Mouse (Mus musculus) regulatory T cell (primary cell): ENCODE measurements around the gene Txlnb.
"Not testable (repeated sequence)": the region's sequence is repeated elsewhere in the genome, so short reads cannot be mapped to it uniquely, and the experiment has no call there.

Source experiments
- in situ Hi-C: fragments of 300-600 bp; cut with MboI, MseI; formaldehyde crosslinking; loops from one replicate; pipeline ENCODE4 v1.15.1; 2025; ENCODE audit warnings: high pct_unique_total_duplicates

The Txlnb gene

DNA sequence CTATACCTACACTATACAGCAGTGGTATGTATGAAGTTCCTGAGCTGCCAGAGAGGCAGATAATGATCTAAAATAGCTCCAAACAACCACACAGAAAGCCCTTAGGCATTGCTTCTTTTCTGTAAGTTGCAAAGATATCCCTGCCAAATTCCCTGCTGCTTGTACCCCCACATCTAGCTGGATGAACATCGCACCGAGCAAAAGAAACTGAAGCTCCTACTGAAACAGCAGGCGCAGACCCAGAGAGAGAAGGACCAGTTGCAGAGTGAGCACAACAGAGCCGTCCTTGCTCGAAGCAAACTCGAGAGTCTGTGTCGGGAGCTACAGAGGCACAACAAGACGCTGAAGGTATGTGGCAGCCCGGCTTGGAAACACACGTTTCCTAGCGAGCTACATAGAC, 19.0 kb downstream of the Txlnb start:
- in situ Hi-C loops, result no loop called here

DNA sequence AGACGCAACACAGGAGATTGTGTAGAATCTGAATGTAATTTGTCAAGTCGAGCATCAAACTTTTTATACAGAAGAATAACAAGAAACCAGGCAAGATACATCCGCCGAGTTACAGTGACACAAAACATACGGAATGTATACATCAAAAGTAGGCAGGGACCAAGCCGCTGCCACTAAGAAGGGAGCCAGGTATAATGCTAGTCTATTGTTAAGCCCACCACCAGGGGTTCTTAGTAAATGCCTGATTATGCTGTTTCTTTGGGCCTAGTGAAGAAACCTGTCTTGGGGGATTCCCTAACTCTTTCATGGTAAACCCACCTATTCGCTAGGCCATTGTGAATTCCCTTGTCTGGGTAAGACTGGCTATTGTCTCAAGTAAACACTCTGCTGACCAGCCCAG, 24.4 kb downstream of the Txlnb start:
- in situ Hi-C loops, result not testable (repeated sequence)

DNA sequence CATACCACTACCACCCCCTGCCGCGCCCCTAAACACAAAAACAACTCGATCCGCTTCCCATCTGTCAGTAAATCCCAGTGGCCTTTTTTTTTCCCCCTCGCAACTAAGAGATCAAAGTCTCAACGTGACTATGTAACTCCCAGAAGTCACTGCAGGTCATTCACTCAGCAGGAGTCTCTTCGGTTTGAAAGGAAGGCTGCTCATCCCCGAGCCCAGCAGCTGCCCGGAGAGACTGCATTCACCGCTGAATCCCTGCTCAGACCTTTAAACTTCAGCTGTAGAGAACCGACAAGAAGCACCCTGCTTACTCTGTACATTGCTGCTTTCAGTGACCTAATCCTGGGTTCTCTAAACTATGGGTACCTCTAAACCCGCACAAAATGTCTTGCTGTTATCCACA, 31.4 kb downstream of the Txlnb start:
- in situ Hi-C loops, result no loop called here

DNA sequence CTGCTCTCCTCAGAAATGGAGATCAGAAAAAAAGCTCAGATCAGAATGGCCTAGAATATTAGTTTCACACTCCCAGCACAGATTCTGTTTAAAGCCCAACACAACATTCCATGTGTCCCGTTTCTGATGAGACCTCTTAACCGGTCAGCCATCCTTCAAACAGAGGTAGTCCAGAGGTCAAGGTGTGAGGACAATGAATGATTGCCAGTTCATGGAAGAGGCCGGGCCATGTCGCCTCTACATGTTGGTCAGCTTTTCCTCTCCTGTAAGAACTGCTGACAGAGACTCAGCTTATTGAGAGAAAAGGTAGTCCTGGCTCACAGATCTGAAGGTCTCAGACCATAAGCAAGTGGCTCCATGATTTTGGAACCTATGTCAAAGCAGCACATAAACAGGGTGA, 33.2 kb downstream of the Txlnb start:
- in situ Hi-C loops, result no loop called here

DNA sequence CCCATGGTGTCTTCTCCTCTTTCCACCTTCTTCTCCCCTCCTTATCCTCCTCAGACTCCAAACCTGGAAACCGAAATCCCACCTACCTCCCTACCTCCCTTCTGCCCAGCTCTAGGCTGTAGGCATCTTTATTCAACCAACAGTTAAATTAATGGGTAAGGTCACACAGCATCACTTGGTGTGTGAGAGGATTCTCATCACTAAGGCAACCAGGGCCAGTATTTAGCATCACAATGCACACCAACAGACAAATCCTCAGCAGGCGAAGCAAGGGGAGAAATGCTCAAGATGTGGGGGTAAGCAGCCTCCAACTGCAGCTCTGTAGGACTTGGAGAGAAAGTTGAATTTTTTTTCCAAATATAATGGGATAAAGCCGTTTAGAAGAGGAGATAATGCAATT, 35.0 kb downstream of the Txlnb start:
- in situ Hi-C loops, result no loop called here

DNA sequence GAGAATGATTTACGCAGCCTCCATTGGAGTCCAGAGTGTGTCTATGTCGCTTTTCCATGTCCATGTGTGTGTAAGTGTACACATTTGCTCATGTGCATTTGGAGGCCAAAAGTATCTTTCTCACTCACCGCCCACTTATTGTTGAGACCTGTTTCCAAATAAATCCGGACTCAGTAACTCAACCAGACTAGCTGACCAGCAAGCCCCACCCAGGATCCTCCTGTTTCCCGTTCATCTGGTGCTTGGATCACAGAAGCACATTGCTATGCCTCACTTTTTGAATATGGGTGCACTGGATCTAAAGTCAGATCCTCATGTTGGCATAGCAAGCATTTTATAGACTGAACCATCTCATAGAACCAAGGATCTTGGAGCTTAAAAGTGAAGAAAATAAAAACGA, 39.0 kb downstream of the Txlnb start:
- in situ Hi-C loops, result no loop called here

DNA sequence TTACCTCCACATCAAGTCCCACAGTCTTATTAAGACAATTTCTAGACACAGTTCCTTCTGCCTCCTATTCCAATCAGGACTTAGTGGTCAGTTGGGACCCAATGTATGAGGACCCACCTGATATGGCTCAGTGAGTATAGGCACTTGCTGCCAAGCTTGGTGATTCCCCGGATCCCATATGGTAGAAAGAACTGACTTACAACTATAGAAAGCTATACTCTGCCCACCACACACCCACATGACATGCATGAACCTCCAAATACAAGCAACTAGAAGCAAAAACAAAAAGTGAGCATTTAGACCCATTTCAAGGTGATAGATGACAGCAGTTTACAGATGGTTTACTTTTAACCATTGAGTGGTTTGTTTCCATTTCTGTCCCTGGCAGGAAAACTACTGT, 40.2 kb downstream of the Txlnb start:
- in situ Hi-C loops, result no loop called here

DNA sequence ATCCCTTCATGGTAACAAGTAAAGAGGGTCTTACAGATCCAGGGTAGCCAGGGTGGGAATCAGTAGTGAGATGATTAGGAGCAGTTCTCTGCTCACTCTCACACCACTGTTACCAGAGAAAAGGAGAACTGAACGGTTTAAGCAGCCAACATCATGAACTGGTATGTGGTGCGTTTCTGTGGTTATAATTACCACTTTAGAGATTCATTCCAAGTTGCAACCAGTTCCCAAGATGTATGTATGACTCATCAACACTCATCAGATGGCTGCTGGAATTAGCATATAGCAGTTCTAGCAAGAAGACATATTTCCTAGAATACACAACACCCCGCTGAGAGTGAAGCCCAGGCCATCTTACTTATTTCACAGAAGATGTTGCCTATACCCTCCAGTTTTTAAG, 46.0 kb downstream of the Txlnb start:
- in situ Hi-C loops, result no loop called here

DNA sequence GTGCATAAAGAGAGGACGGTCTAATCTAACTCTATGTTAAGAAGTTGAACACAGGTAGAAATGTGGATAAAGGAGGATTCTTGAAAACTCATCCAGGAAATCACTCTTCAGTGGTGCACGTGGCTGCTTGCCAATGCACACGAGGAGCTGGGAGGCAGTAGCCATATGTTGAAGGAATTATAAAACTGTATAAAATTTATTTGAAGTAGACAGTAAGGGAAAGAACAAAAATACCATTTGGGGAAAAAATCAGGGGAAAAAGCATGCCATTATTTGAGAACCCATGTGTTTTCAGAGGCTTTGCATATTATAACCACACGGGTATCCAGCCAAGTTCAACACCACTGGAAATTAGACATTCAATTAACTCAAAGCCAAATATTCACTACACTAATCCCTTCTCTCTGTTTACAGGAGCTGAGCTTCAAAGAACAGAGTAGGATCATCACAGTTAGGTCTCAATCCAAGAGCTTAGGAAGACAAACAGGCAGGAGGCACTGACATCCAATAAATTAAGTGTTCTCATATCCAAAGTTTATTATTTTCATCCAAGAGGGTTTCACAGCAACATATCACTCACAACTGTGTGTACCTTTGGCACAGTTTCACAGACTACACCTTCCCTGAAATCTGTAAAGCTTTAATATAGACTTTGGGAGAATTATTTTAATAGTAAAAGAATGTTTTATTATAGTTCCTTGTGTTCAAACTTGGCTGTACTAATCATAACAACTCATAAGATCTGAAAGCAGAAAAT, 48.9 kb downstream of the Txlnb start:
- in situ Hi-C loops, result no loop called here

DNA sequence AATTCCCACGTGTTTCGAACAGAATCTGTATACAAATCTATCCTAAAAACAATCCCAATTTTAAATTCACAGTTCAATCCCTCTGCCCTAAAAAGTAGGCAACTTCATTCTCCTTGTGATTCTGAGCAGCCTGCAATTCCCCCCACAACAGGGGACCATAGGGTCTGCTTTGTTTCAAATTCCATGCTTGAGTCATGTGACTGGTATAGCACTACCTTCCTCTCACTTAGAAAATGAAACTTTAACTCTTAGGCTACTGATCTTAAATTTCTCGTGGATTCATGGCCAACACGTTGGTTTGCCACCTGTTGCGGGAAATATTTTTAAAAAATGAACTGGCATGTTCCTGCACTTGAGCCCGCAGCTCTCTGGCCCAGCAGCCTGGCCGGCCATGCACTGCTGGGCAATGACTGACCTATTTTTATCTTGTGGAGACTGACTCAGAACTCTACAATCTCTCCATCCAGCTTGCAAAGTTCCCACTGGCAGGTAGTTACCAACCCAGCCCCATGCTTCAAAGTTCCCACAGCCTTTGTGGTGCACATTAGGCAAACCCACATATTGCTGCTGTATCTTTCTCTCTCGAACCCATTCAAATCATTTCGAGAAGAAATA, 61.7 kb downstream of the Txlnb start:
- in situ Hi-C loops, result no loop called here

DNA sequence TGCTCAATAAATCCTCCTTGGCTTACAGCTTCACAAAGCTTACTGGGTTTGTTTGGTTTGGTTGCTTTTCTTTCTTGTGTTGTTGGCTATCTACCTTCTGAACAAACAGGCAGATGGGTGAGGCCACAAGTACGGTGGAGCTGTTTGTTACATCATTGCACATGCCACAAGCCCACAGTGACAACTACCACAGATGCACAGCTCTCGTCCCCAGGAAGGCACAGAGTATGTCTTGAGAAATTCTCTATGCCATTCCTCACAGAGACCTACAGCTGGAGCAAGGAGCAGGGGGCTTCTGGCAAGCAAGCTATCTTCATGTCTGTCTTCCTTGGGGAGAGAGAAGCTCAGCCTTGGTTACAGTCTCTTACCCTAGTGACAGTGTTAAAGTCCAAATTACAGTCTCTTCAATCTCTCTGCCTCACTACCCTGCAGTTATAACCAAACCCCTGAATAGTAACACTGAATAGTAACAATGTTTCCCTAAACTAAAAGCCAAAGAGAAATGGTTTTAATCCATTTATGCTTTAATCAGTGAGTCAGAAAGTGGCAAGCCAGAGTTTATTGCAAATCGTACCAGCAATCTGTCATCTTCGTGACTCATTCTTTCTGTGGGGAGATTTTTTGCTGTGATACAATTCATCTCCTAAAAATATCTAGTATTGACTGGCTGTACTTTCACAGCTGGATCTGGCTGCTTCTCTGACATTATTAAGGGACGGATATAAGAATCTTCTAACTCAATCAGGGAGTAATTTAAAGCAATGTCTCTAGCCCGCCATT, 64.9 kb downstream of the Txlnb start:
- in situ Hi-C loops, result loop anchor here (5.0 kb wide), 1 partner anchor 124 kb away; no protein-coding TSS in a partner anchor

DNA sequence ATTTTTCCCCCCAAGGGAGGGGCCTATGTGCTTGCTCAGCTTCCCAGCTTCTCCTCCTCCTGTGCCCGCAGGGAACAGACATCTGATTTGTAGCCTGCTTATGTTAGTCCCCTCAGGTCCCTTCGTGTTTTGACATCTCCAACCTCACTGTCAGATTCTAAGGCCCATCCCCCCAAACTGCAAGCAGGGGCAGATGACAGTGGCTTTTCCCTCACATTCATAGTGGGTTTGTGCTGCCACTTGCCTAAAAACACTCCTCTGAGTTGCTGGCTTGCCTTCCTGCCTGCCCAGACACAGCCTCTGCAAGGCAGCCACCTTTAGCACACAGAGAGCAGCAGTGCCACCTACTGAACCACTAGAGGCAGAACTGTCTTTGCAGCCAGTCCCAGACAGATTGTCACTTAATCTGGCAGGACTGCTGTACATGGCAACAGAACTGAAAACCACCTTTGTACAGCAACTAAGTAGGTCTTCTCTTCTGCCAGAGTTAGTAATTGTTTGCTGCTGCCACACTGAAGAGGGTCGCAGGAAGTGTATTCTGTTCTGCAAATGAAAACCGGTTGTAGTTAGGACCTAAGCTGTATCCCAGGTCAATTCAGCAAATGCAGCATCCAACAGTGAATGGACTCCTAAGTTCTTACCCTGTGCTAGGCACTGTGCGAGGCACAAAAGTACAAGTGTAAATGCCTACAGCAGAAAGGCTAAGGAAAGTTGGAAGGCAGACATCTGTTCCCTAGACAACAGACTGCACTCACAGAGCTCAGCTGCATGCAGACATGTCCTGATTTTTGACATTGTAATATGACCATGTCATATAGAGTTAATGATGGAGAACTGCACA, 74.0 kb downstream of the Txlnb start:
- in situ Hi-C loops, result loop anchor here (5.0 kb wide), 1 partner anchor 83 kb away; no protein-coding TSS in a partner anchor

DNA sequence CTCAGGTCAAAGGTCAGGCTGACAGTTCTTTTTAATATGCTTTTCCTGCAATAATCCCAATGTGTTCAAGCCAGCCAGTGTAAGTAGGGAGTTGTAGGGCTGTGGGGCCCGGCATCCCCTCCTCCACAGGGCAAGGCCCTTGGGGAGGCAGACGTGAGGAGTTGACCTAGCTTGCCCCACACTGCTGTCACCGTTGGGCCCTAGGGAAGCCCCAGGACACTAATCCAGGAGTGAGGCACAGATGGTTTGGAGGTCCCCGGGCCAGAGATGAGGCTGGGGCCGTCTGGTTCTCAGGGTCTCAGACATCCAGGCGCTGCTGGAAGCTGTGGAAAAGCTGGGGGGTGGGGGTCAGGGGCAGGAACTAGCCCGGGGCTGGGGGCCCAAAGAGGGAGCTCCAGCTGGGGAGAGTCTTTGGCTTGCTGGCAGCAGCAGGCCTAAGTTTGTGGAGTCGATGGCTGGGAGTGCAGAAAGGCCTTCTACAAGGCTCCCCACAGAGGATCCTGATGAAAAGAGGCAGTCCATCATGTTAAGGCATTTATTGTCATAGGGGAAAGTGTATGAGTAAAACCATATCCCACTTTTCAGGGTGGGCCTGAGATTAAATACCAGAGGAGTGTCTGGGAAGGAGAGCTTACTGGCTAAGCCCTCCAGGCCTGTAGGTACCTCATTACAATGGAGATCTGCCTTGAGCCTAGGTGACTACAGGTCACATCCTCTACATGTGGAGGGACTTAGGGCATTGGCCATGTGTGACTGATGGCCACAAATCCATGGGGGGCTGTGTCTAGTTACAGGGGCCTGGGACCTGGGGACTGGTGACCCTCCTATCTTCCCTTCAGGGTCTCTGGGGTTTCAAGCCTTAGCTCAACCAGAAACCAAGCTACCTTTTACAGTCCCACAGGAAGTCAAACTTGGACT, 82.2 kb downstream of the Txlnb start:
- in situ Hi-C loops, result no loop called here

DNA sequence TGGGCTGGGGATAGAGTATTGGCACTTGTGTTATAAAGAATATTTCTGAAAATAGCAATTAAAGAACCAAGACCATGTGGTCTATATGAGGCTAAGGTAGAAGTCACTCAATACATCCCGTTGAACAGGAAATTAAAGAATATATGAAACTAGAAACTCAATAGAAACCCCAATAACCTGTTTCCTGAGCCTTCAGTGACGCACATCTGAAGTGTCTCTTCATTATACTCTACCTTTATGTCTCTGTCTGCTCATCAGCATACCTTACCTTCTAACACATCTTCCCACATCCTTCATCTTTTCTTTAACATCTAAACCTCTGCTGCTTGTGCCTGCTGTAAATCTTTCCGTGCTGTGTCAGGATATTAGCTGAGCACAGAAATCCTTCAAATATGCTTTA, 84.0 kb downstream of the Txlnb start:
- in situ Hi-C loops, result no loop called here

DNA sequence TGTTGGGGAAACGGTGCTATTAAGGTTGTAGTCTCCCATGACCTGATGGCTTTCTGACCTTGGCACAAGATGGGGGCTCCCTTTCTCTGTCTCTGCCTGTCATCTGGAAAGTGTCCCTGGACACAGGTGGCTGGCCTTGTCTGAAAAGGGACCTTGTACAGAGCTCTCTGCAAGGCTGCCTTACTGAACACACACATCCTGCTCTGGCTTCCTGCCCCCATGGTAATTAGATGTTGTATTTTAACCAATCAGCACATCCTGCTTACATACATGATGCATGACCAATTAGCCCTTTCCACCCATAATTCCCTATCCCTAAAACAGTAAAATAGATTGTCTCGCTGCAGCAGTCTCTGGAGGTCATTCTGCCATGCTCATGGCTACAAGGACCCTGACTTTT, 84.7 kb downstream of the Txlnb start:
- in situ Hi-C loops, result no loop called here
